Mouse (Mus musculus): ENCODE results near the gene Fntb.

DNA sequence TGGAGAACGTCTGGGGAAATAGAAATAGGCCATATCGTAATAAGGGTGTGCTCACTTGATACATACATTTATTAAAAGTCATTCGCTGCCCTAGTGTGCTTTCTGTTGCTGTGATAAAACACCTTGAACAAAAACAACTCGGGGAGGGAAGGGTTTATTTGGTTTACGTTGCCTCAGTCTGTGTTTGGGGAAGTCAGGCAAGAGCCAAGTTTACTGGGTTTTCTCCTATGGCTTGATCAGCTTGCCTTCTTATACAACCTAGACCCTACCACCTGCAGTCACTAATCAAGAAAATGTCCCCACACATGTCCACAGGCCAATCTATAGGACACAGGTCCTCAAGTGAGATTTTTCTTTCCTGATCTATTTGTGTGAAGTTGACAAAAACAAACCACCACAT lies 6.2 kb downstream of the Fntb start:
- no peak for TF ChIP-seq CTCF (IDR thresholded peaks at IDR 0.05; ENCODE audit: borderline replicate concordance, insufficient read depth, low read length)
- no peak for TF ChIP-seq POLR2A (IDR thresholded peaks at IDR 0.05; ENCODE audit: low read depth, low read length)

All from embryonic fibroblast, embryonic 13.5 days (primary cell).